Mouse (Mus musculus): ENCODE data around the gene 5830473C10Rik.

DNA sequence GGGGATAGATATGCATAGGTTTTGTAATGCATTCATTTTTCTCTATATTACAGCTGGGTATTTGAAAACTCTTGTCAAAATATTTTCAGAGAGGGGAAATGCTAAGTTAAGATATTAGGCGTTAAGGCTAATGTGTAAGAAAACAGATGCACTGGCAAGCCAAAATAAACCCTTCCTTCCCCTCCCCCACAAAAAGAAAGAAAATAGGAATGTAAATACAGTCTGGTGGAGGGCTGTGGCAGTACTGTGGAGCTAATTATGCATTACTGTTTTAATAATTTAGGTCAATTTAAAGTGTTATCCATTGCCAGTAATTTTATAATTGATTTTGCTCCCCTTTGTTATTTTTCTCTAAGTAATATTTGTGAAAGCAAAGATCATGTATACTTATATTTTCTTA, 67.6 kb downstream of the 5830473C10Rik start:
- TF ChIP-seq POLR2A (IDR thresholded peaks at IDR 0.05; ENCODE audit: borderline replicate concordance, extremely low read depth, low read depth, low read length) (no peak), CTCF (IDR thresholded peaks at IDR 0.05; ENCODE audit: insufficient read depth, low read length) (no peak)

All from lung, adult 2 months (tissue).